Mouse (Mus musculus) bone marrow, adult 2 months (tissue): Measurements from ENCODE around the gene Rsad2.

ENCODE experiments used
- CTCF ChIP-seq: fragments of 200-500 bp; IDR thresholded peaks from 2 replicates; pipeline ENCODE4 v1.5.1; 2011; ENCODE audit warnings: low read length, control low read depth; ENCODE audit not compliant: control insufficient read depth, insufficient read depth
- POLR2A ChIP-seq: fragments of 200-500 bp; IDR thresholded peaks from 2 replicates; pipeline ENCODE4 v1.6.1; 2011; ENCODE audit warnings: low read depth, mild to moderate bottlenecking, control low read depth, low read length, borderline replicate concordance; ENCODE audit not compliant: control insufficient read depth

DNA sequence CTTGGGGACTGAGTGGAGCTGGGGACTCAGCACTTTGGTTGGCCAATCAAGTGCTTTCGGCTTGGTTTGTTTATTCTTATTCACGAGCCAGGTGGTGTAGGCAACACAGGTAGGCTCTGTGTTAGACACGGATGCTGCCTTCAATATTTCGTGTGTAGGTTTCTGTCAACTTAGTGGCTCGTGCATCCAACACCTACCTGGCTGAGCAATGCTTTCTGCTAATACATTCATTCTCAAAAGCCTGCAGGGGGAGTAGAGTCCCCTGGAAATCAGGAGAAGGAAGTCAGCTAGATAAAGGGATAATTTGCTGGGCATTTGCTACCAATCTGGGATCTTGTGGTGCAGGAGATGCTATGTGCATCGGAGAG, 13.8 kb upstream of the Rsad2 start:
- TF ChIP-seq CTCF: no peak
- no peak for TF ChIP-seq POLR2A
